Mouse (Mus musculus) lung, postnatal 0 days (tissue): ENCODE data around the gene BC035044.

ENCODE experiments used
- CTCF ChIP-seq: IDR thresholded peaks from 2 replicates; pipeline ENCODE4 v1.5.1; 2016; ENCODE audit warnings: antibody characterized with exemption, mild to moderate bottlenecking
- EP300 ChIP-seq: IDR thresholded peaks from 2 replicates; pipeline ENCODE4 v1.6.1; 2016; ENCODE audit warnings: antibody characterized with exemption, mild to moderate bottlenecking, control low read depth

DNA sequence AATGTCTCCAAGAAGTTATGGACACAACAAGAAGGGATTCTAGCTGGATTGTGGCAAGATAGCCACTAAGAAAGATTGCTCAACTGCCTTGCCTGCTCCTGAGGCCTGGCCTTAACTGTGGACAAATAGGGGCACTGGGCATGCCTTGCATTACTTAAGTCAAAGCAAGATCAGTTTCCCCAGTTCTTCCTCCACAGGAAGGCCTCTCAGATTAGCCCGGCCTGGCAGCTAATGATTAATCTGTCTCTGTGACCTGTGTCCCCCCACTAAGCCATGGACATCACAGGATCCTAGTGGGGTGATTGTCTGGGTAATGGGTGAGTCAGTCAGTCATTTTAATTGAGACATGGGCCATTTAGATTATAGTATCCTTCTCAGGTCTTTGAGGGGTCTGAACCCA lies 35.4 kb downstream of the BC035044 start:
- TF ChIP-seq CTCF (no peak), EP300 (no peak)
